Mouse (Mus musculus) MEL (cell line): ENCODE measurements around the gene Gyg.

ENCODE experiments used
- BHLHE40 ChIP-seq: IDR thresholded peaks from 2 replicates; pipeline ENCODE4 v1.6.1; 2012; ENCODE audit warnings: low read depth, mild to moderate bottlenecking, inconsistent platforms, low read length, improper control_type of control experiment, borderline replicate concordance
- CHD2 ChIP-seq: IDR thresholded peaks from 2 replicates; pipeline ENCODE4 v1.6.1; 2011; ENCODE audit warnings: low read length, improper control_type of control experiment
- CTCF ChIP-seq, 3 experiments: IDR thresholded peaks in 2 of 3; conservative IDR thresholded peaks in 1 of 3; 2 replicates each; pipeline ENCODE4 v1.5.1; 2011 to 2012; ENCODE audit warnings: low read length in 3 of 3, low read depth in 2 of 3, mild to moderate bottlenecking in 2 of 3, improper control_type of control experiment in 1 of 3, inconsistent platforms in 1 of 3, mixed read lengths in 1 of 3, moderate library complexity in 1 of 3; ENCODE audit not compliant: control insufficient read depth in 1 of 3, insufficient read depth in 1 of 3, poor library complexity in 1 of 3, severe bottlenecking in 1 of 3
- ETS1 ChIP-seq: IDR thresholded peaks from 2 replicates; pipeline ENCODE4 v1.6.1; 2012; ENCODE audit warnings: low read depth, mild to moderate bottlenecking, inconsistent platforms, low read length, improper control_type of control experiment, moderate library complexity
- JUND ChIP-seq: IDR thresholded peaks from 2 replicates; pipeline ENCODE4 v1.6.1; 2011; ENCODE audit warnings: low read depth, mild to moderate bottlenecking, improper control_type of control experiment, low read length
- MXI1 ChIP-seq: IDR thresholded peaks from 2 replicates; pipeline ENCODE4 v1.6.1; 2011; ENCODE audit warnings: mild to moderate bottlenecking, low read depth, low read length, improper control_type of control experiment
- POLR2A ChIP-seq, 2 experiments: IDR thresholded peaks; 2 replicates each; pipeline ENCODE4 v1.6.1; 2011 to 2012; ENCODE audit warnings: low read length in 2 of 2, mild to moderate bottlenecking in 2 of 2, control low read depth in 1 of 2, improper control_type of control experiment in 1 of 2, low read depth in 1 of 2, moderate library complexity in 1 of 2; ENCODE audit not compliant: control insufficient read depth in 1 of 2, insufficient read depth in 1 of 2, poor library complexity in 1 of 2
- RCOR1 ChIP-seq: IDR thresholded peaks from 2 replicates; pipeline ENCODE4 v1.6.1; 2012; ENCODE audit warnings: low read depth, mild to moderate bottlenecking, inconsistent platforms, low read length, improper control_type of control experiment
- USF1 ChIP-seq: IDR thresholded peaks from 2 replicates; pipeline ENCODE4 v1.6.1; 2014; ENCODE audit warnings: low read depth, mild to moderate bottlenecking, inconsistent platforms, low read length, improper control_type of control experiment, moderate library complexity

DNA sequence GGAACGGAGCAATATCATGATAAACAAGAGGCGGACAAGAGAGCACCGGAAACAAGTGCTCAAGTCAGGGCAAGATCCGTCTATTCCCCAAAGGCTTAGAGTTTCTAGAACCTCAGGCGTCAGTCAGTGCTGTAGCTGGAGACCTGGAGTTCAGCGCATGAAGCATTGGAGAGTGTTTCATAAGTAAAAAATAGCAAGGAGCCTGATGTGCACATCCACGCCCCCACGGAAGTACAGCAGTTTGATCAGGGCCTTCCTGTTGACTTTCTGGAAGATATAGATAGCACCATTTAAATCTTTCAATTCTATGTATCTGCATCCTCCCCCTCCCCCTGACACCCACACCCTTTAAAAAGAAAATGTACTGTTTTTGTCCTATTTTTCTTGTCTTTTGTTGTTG, 50.8 kb downstream of the Gyg start:
- TF ChIP-seq RCOR1: no peak
- TF ChIP-seq CHD2: no peak
- TF ChIP-seq BHLHE40: no peak
- no peak for TF ChIP-seq USF1
- no peak for TF ChIP-seq CTCF (IDR thresholded peaks at IDR 0.05 in 2 of 3, conservative IDR thresholded peaks at IDR 0.05 in 1 of 3; ENCODE audit: control insufficient read depth in 1 of 3, insufficient read depth in 1 of 3, low read depth in 2 of 3, low read length in 3 of 3, poor library complexity in 1 of 3, severe bottlenecking in 1 of 3)
- TF ChIP-seq JUND: no peak
- TF ChIP-seq POLR2A (IDR thresholded peaks at IDR 0.05; ENCODE audit: control insufficient read depth in 1 of 2, insufficient read depth in 1 of 2, low read depth in 1 of 2, low read length in 2 of 2, poor library complexity in 1 of 2): no peak
- TF ChIP-seq ETS1: no peak
- no peak for TF ChIP-seq MXI1
